Mouse (Mus musculus) erythroblast, embryonic 14.5 days (primary cell): Measurements from ENCODE around the gene Dnaic1. TPM values are rescaled to one million over a fixed set of nuclear protein-coding genes. Genes with fewer than 3 reads are reported as not detected.

Experiments used
- H3K27me3 ChIP-seq: 2 replicates; pipeline ENCODE4 v1.6.1; 2012; ENCODE audit warnings: inconsistent platforms; ENCODE audit not compliant: control insufficient read depth
- H3K36me3 ChIP-seq: 2 replicates; pipeline ENCODE4 v1.6.1; 2012; ENCODE audit warnings: mild to moderate bottlenecking, inconsistent platforms; ENCODE audit not compliant: control insufficient read depth
- H3K4me1 ChIP-seq: 2 replicates; pipeline ENCODE4 v1.6.1; 2012; ENCODE audit warnings: inconsistent platforms; ENCODE audit not compliant: control insufficient read depth
- H3K4me3 ChIP-seq: replicated peaks from 2 replicates; pipeline ENCODE3; 2012; ENCODE audit warnings: moderate library complexity, mild to moderate bottlenecking, inconsistent platforms
- H3K9me3 ChIP-seq: 2 replicates; pipeline ENCODE4 v1.6.1; 2012; ENCODE audit warnings: low read length, inconsistent platforms, mixed read lengths; ENCODE audit not compliant: control insufficient read depth
- GATA1 ChIP-seq: IDR thresholded peaks from 2 replicates; pipeline ENCODE4 v1.6.1; 2012; ENCODE audit warnings: low read length, inconsistent platforms, mixed read lengths
- TAL1 ChIP-seq: IDR thresholded peaks from 3 replicates; pipeline ENCODE4 v1.6.1; 2012; ENCODE audit warnings: low read length, inconsistent platforms, mixed read lengths
- polyA plus RNA-seq: library from polyadenylated mRNA; stranded (reverse); fragments of >175 nt; gene quantifications from 2 replicates; pipeline ENCODE4 v1.2.3, GENCODE M21; 2012

Gene Dnaic1
- polyA plus RNA-seq, 1 experiment, result not detected

- Histone ChIP-seq H3K9me3 (no peaks in the 10 kb centered on the region), H3K4me3 (no peak overlapping the region), H3K27me3 (peaks cover 2% of the 10 kb centered on the region; the same call in 1 of the 2 replicates), H3K4me1 (no peaks in the 10 kb centered on the region), H3K36me3 (no peaks in the 10 kb centered on the region)
- TF ChIP-seq TAL1 (no peak), GATA1 (no peak)
These were observed 35.2 kb downstream of the Dnaic1 start for GRCm38 (mm10) chr4:41604476-41605396.

GRCm38 (mm10) chr4:41606784-41607183 is 37.2 kb downstream of the Dnaic1 start:
- no peaks in the 10 kb centered on the region for H3K36me3 ChIP-seq
- no peaks in the 10 kb centered on the region for H3K9me3 ChIP-seq
- H3K27me3 ChIP-seq, result peaks cover 2% of the 10 kb centered on the region; the same call in 1 of the 2 replicates
- no peak for TF ChIP-seq GATA1
- no peak for TF ChIP-seq TAL1
- no peaks in the 10 kb centered on the region for H3K4me1 ChIP-seq
- no peak overlapping the region for H3K4me3 ChIP-seq

- TF ChIP-seq GATA1 (no peak), TAL1 (no peak)
- Histone ChIP-seq H3K4me3 (no peak overlapping the region), H3K4me1 (no peaks in the 10 kb centered on the region), H3K9me3 (no peaks in the 10 kb centered on the region), H3K27me3 (no peaks in the 10 kb centered on the region), H3K36me3 (no peaks in the 10 kb centered on the region)
These were observed 40.4 kb downstream of the Dnaic1 start for GRCm38 (mm10) chr4:41609681-41610593.

- no peaks in the 10 kb centered on the region for H3K27me3 ChIP-seq
- no peak overlapping the region for H3K4me3 ChIP-seq
- no peaks in the 10 kb centered on the region for H3K4me1 ChIP-seq
- TF ChIP-seq TAL1 (no peak), GATA1 (no peak)
- H3K36me3 ChIP-seq, result no peaks in the 10 kb centered on the region
- H3K9me3 ChIP-seq, result no peaks in the 10 kb centered on the region
These were observed 41.0 kb downstream of the Dnaic1 start for GRCm38 (mm10) chr4:41610594-41610980.

- Histone ChIP-seq H3K4me1 (no peaks in the 10 kb centered on the region), H3K36me3 (no peaks in the 10 kb centered on the region), H3K4me3 (no peak overlapping the region), H3K9me3 (no peaks in the 10 kb centered on the region), H3K27me3 (no peaks in the 10 kb centered on the region)
- TF ChIP-seq GATA1 (no peak), TAL1 (no peak)
These were observed 42.6 kb downstream of the Dnaic1 start for GRCm38 (mm10) chr4:41612166-41612565.

GRCm38 (mm10) chr4:41614156-41614555 is 44.6 kb downstream of the Dnaic1 start:
- Histone ChIP-seq H3K36me3 (no peaks in the 10 kb centered on the region), H3K4me3 (no peak overlapping the region), H3K4me1 (no peaks in the 10 kb centered on the region), H3K27me3 (no peaks in the 10 kb centered on the region), H3K9me3 (no peaks in the 10 kb centered on the region)
- TF ChIP-seq GATA1, result no peak
- no peak for TF ChIP-seq TAL1

- Histone ChIP-seq H3K27me3 (no peaks in the 10 kb centered on the region), H3K36me3 (no peaks in the 10 kb centered on the region), H3K9me3 (no peaks in the 10 kb centered on the region), H3K4me3 (no peak overlapping the region), H3K4me1 (no peaks in the 10 kb centered on the region)
- TF ChIP-seq GATA1 (no peak), TAL1 (no peak)
These were observed 46.4 kb downstream of the Dnaic1 start for GRCm38 (mm10) chr4:41615661-41616599.

GRCm38 (mm10) chr4:41618916-41619746 is 49.6 kb downstream of the Dnaic1 start:
- no peaks in the 10 kb centered on the region for H3K27me3 ChIP-seq
- no peak overlapping the region for H3K4me3 ChIP-seq
- no peaks in the 10 kb centered on the region for H3K9me3 ChIP-seq
- TF ChIP-seq GATA1, result no peak
- no peak for TF ChIP-seq TAL1
- no peaks in the 10 kb centered on the region for H3K36me3 ChIP-seq
- no peaks in the 10 kb centered on the region for H3K4me1 ChIP-seq
